Mouse (Mus musculus) E14TG2a.4 (cell line): ENCODE measurements around the gene Asxl1.

Experiments
- CTCF ChIP-seq: conservative IDR thresholded peaks from 2 replicates; pipeline ENCODE4 v1.5.1; 2014; ENCODE audit warnings: low read length
- NANOG ChIP-seq: IDR thresholded peaks from 2 replicates; pipeline ENCODE4 v1.6.1; 2014; ENCODE audit warnings: borderline replicate concordance, low read length, mixed read lengths
- POU5F1 ChIP-seq: IDR thresholded peaks from 2 replicates; pipeline ENCODE4 v1.6.1; 2014; ENCODE audit warnings: low read length, borderline replicate concordance

GRCm38 (mm10) chr2:153436641-153437305 is 91.1 kb downstream of the Asxl1 start:
- TF ChIP-seq CTCF (no peak), POU5F1 (no peak), NANOG (no peak)
